Mouse (Mus musculus) ES-E14 (cell line): ENCODE results near the gene Dhcr24.

Experiments
- CHD2 ChIP-seq: IDR thresholded peaks from 2 replicates; pipeline ENCODE4 v1.6.1; 2014; ENCODE audit warnings: mild to moderate bottlenecking, low read depth, low read length, inconsistent platforms
- HCFC1 ChIP-seq: IDR thresholded peaks from 2 replicates; pipeline ENCODE4 v1.6.1; 2012; ENCODE audit warnings: low read length, inconsistent platforms, borderline replicate concordance; ENCODE audit not compliant: insufficient read depth
- MAFK ChIP-seq: IDR thresholded peaks from 2 replicates; pipeline ENCODE4 v1.6.1; 2014; ENCODE audit warnings: mild to moderate bottlenecking, low read depth, low read length, inconsistent platforms; ENCODE audit not compliant: insufficient read depth
- ZC3H11A ChIP-seq: IDR thresholded peaks from 2 replicates; pipeline ENCODE4 v1.6.1; 2012; ENCODE audit warnings: low read depth, mild to moderate bottlenecking, inconsistent platforms, low read length, borderline replicate concordance

GRCm38 (mm10) chr4:106577511-106577910 lies 16.7 kb downstream of the Dhcr24 start:
- TF ChIP-seq ZC3H11A = no peak
- no peak for TF ChIP-seq HCFC1
- no peak for TF ChIP-seq MAFK
- no peak for TF ChIP-seq CHD2
